Mouse (Mus musculus): ENCODE measurements around the gene Rflnb.

Rflnb gene

GRCm38 (mm10) chr11:75990965-75991835 lies 36.4 kb downstream of the Rflnb start:
- DNase-seq (ENCODE audit: low read depth, low spot score), result no peak

GRCm38 (mm10) chr11:75985948-75986347 lies 41.6 kb downstream of the Rflnb start:
- DNase-seq (ENCODE audit: low read depth, low spot score), result no peak

- DNase-seq (ENCODE audit: low read depth, low spot score), result no peak
Measured at GRCm38 (mm10) chr11:75984581-75984980, 43.0 kb downstream of the Rflnb start.

- DNase-seq (ENCODE audit: low read depth, low spot score), result no peak
Measured at GRCm38 (mm10) chr11:75983194-75983593, 44.4 kb downstream of the Rflnb start.

- no peak for DNase-seq (ENCODE audit: low read depth, low spot score)
Measured at GRCm38 (mm10) chr11:75980413-75980812, 47.2 kb downstream of the Rflnb start.

GRCm38 (mm10) chr11:75978051-75978450 lies 49.5 kb downstream of the Rflnb start:
- no peak for DNase-seq (ENCODE audit: low read depth, low spot score)

GRCm38 (mm10) chr11:75976748-75977147 lies 50.8 kb downstream of the Rflnb start:
- DNase-seq (ENCODE audit: low read depth, low spot score), result no peak

- DNase-seq (ENCODE audit: low read depth, low spot score), result no peak
Measured at GRCm38 (mm10) chr11:75973988-75974387, 53.6 kb downstream of the Rflnb start.

GRCm38 (mm10) chr11:75972916-75973567 lies 54.5 kb downstream of the Rflnb start:
- no peak for DNase-seq (ENCODE audit: low read depth, low spot score)

GRCm38 (mm10) chr11:75972188-75972587 lies 55.4 kb downstream of the Rflnb start:
- no peak for DNase-seq (ENCODE audit: low read depth, low spot score)

GRCm38 (mm10) chr11:75970629-75971028 lies 57.0 kb downstream of the Rflnb start:
- DNase-seq (ENCODE audit: low read depth, low spot score), result no peak

All from WW6 (cell line).